Mouse (Mus musculus) kidney, postnatal 10 days (tissue): ENCODE data around the gene Olfr787.

Experiments used
- DNase-seq: peaks from one replicate; pipeline ENCODE4 v3.0.0; 2021; ENCODE audit warnings: mixed read lengths

Gene Olfr787

GRCm38 (mm10) chr10:129461562-129461961 is at the start of gene Olfr787:
Gene Olfr787, plus strand, starts transcription at chr10:129461862.
- DNase-seq, result no peak

GRCm38 (mm10) chr10:129427006-129427405 is 34.7 kb upstream of the Olfr787 start, which contains the start of gene Olfr786:
Gene Olfr786, plus strand, starts transcription at chr10:129427306.
- no peak for DNase-seq

- no peak for DNase-seq
These were observed 9.0 kb downstream of the Olfr787 start, which contains the start of gene Olfr788 for GRCm38 (mm10) chr10:129470698-129471097. Gene Olfr788, plus strand, starts transcription at chr10:129470998.

- DNase-seq, result no peak
These were observed 11.6 kb downstream of the Olfr787 start for GRCm38 (mm10) chr10:129473256-129473655.

GRCm38 (mm10) chr10:129473723-129474122 is 12.1 kb downstream of the Olfr787 start:
- no peak for DNase-seq

- no peak for DNase-seq
These were observed 22.8 kb downstream of the Olfr787 start, which contains the start of gene Olfr789 for GRCm38 (mm10) chr10:129484452-129484851. Gene Olfr789, plus strand, starts transcription at chr10:129484752.

- no peak for DNase-seq
These were observed 28.4 kb downstream of the Olfr787 start for GRCm38 (mm10) chr10:129490101-129490500.

- DNase-seq, result no peak
These were observed 36.5 kb downstream of the Olfr787 start, which contains the start of gene Olfr790 for GRCm38 (mm10) chr10:129498192-129498591. Gene Olfr790, plus strand, starts transcription at chr10:129498492.
